14 mouse cellular contexts compared by ENCODE assay signal in genomic region chr15:85027740-85028139, GRCm38 (mm10). TPM values are rescaled to one million over a fixed set of nuclear protein-coding genes. Genes with fewer than 3 reads are reported as not detected.
"Had no signal": no experiment of that assay in that cellular context is flagged by ENCODE, and none has a peak within 500 bp of the region (broad histone marks: within the 10 kb centered on the region; RNA-seq: fewer than 3 reads in every experiment).

No protein-coding gene starts in this region.

- H3K27ac ChIP-seq: limb, embryonic 13.5 days; liver, embryonic 14.5 days; midbrain, embryonic 12.5 days had no signal

- DNase-seq: kidney, adult 8-10 months; kidney, postnatal 25 days; layer of hippocampus, postnatal 36 days; left cerebral cortex, postnatal 4 days; lung, adult 18-20 months; lung, postnatal 14 days; right cerebral cortex, postnatal 14 days; thymus, postnatal 36 days had no signal

- H3K4me2 ChIP-seq: limb, embryonic 13.5 days; midbrain, embryonic 12.5 days had no signal

- H3K27me3 ChIP-seq: limb, embryonic 13.5 days had no signal

- H3K9me3 ChIP-seq: midbrain, embryonic 12.5 days had no signal

- H3K36me3 ChIP-seq: limb, embryonic 13.5 days; midbrain, embryonic 12.5 days had no signal

- H3K4me1 ChIP-seq: limb, embryonic 13.5 days; midbrain, embryonic 12.5 days had no signal

- ATAC-seq: midbrain, embryonic 16.5 days had no signal

- H3K4me3 ChIP-seq: limb, embryonic 13.5 days; midbrain, embryonic 12.5 days had no signal

- H3K9ac ChIP-seq: limb, embryonic 13.5 days; liver, embryonic 14.5 days; midbrain, embryonic 12.5 days had no signal

RNA-seq across cellular contexts. Expression of gene Upk3a, which starts 10.8 kb away (rescaled TPM):
- total RNA-seq: layer of hippocampus, postnatal 36 days; liver, adult 2 months; megakaryocyte-erythroid progenitor cell, adult 5-6 weeks had no signal
- polyA plus RNA-seq: limb, embryonic 13.5 days; liver, adult 2 months; liver, embryonic 14.5 days had no signal
